7 mouse cellular contexts compared by ENCODE assay signal in the genomic region with DNA sequence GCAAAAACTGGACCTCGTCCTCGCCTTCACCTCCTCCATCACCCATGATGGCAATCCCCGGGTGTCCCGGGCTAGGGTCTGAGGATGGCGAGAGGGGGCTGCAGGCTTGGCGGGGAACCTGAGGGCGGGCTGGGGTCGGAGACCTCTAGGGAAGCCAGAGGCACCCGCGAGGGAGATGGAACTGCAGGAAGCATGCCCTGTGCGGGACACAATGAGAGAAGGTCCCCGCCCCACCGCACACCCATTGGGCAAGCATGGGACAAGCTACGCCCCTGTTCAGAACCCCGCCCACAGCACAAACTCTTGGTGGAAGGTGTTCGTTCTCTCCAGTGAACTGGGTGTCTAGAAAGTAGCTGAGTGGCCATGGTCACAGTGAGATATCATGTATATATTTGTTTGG. TPM values are rescaled to one million over a fixed set of nuclear protein-coding genes. Genes with fewer than 3 reads are reported as not detected.
A peak's percentile ranks its signal among the peaks of the same experiment; 100 is the strongest.
DNase-seq lines count a peak whose midpoint lies in the region; ATAC-seq and TF ChIP-seq lines count a peak whose summit lies in the region.

A gene (minus strand): TSS at position 210 of the 400 bp plus-strand sequence.

- no peak for TF ChIP-seq CTCF in liver, adult 2 months (IDR thresholded peaks at IDR 0.05; ENCODE audit: low read depth, low read length)

- peaks cover 7 to 18% of the 10 kb centered on the region in 2 experiments for H3K4me1 ChIP-seq in ES-E14 (ENCODE audit: control insufficient read depth in 2 of 2, insufficient read depth in 2 of 2, low read length in 2 of 2, poor library complexity in 1 of 2)
- H3K4me1 ChIP-seq in forebrain, embryonic 14.5 days (ENCODE audit: control insufficient read depth, insufficient read depth, low read length): peaks cover 5% of the 10 kb centered on the region; the same call in 1 of the 2 replicates
- H3K4me1 ChIP-seq in hindbrain, embryonic 15.5 days (replicated peaks): no peaks in the 10 kb centered on the region
- H3K4me1 ChIP-seq in liver, adult 2 months (ENCODE audit: control insufficient read depth, insufficient read depth, low read length): peaks cover 4% of the 10 kb centered on the region; the same call in 1 of the 2 replicates

- peak; percentile 87 for DNase-seq in ES-E14 (ENCODE audit: low read depth, low spot score)
- DNase-seq in adrenal gland, postnatal 10 days: peak; percentile 76
- DNase-seq in forebrain, embryonic 14.5 days (ENCODE audit: low spot score): peak; percentile 75
- peak; percentile 10 for DNase-seq in liver, adult 2 months (ENCODE audit: extremely low read depth, low read depth, low spot score)
- peak; percentile 19 to 22 for DNase-seq in monocyte, adult 2 months (ENCODE audit: low read depth in 1 of 2, low spot score in 2 of 2)
- peak; percentile 56 to 74 for DNase-seq in thymus, postnatal 36 days

- WGBS in forebrain, embryonic 14.5 days: 1% methylated on average over 16 of the region's 16 CpGs
- WGBS in hindbrain, embryonic 15.5 days: under 1% methylated on average over 16 of the region's 16 CpGs
- 4% methylated on average over 16 of the region's 16 CpGs for WGBS in liver, adult 2 months

- no peaks in the 10 kb centered on the region for H3K9me3 ChIP-seq in ES-E14 (ENCODE audit: control insufficient read depth, insufficient read depth, low read depth, low read length)
- no peaks in the 10 kb centered on the region for H3K9me3 ChIP-seq in forebrain, embryonic 14.5 days (replicated peaks; ENCODE audit: control insufficient read depth, low read length)
- no peaks in the 10 kb centered on the region for H3K9me3 ChIP-seq in hindbrain, embryonic 15.5 days

- peak; percentile 80 for ATAC-seq in forebrain, embryonic 14.5 days
- no peak for ATAC-seq in hindbrain, embryonic 15.5 days (ENCODE audit: low FRiP score, low read depth)

- TF ChIP-seq POLR2A in liver, adult 2 months (IDR thresholded peaks at IDR 0.05; ENCODE audit: extremely low read depth, insufficient read depth, low read length): no peak

- peak within 1 kb of the TSS; percentile 28; the same call in 1 of the 2 replicates for H3K27ac ChIP-seq in ES-E14 (ENCODE audit: insufficient read depth, low read depth, low read length, poor library complexity, severe bottlenecking)
- no peak within 1 kb of the TSS for H3K27ac ChIP-seq in forebrain, embryonic 14.5 days (ENCODE audit: low read depth, low read length)
- H3K27ac ChIP-seq in hindbrain, embryonic 15.5 days (replicated peaks): no peak within 1 kb of the TSS
- H3K27ac ChIP-seq in liver, adult 2 months (replicated peaks; ENCODE audit: insufficient read depth, low read depth, low read length): no peak within 1 kb of the TSS

- H3K4me3 ChIP-seq in ES-E14 (ENCODE audit: insufficient read depth in 1 of 2, low read depth in 1 of 2, low read length in 2 of 2, poor library complexity in 1 of 2, severe bottlenecking in 1 of 2): peak within 1 kb of the TSS; percentile 65 to 90
- H3K4me3 ChIP-seq in forebrain, embryonic 14.5 days (ENCODE audit: low read depth, low read length): peak within 1 kb of the TSS; percentile 23
- peak within 1 kb of the TSS; percentile 26 for H3K4me3 ChIP-seq in hindbrain, embryonic 15.5 days
- H3K4me3 ChIP-seq in liver, adult 2 months (ENCODE audit: insufficient read depth, low read depth, low read length): no peak within 1 kb of the TSS

- H3K79me2 ChIP-seq in liver, adult 2 months (ENCODE audit: control insufficient read depth, insufficient read depth, low read length): no peaks in the 10 kb centered on the region

- H3K27me3 ChIP-seq in forebrain, embryonic 14.5 days (replicated peaks; ENCODE audit: control insufficient read depth, insufficient read depth, low read length): no peaks in the 10 kb centered on the region
- peaks cover 3% of the 10 kb centered on the region; the same call in 1 of the 2 replicates for H3K27me3 ChIP-seq in hindbrain, embryonic 15.5 days
- 0 out of 2 replicates have a peak, but pooled peaks cover 7% of the 10 kb centered on the region for H3K27me3 ChIP-seq in liver, adult 2 months (ENCODE audit: control insufficient read depth, insufficient read depth, low read length)

- no peaks in the 10 kb centered on the region for H3K36me3 ChIP-seq in ES-E14 (ENCODE audit: control insufficient read depth, insufficient read depth, low read length, poor library complexity, severe bottlenecking)
- no peaks in the 10 kb centered on the region for H3K36me3 ChIP-seq in forebrain, embryonic 14.5 days (ENCODE audit: control insufficient read depth, insufficient read depth, low read length)
- no peaks in the 10 kb centered on the region for H3K36me3 ChIP-seq in hindbrain, embryonic 15.5 days
- no peaks in the 10 kb centered on the region for H3K36me3 ChIP-seq in liver, adult 2 months (ENCODE audit: control insufficient read depth, insufficient read depth, low read length)

- H3K4me2 ChIP-seq in forebrain, embryonic 14.5 days (ENCODE audit: low read length): peak within 1 kb of the TSS; percentile 50
- H3K4me2 ChIP-seq in hindbrain, embryonic 15.5 days: peak within 1 kb of the TSS; percentile 53

- H3K9ac ChIP-seq in ES-E14 (ENCODE audit: insufficient read depth, low read depth, low read length, poor library complexity, severe bottlenecking): peak within 1 kb of the TSS; percentile 63; the same call in 1 of the 2 replicates
- H3K9ac ChIP-seq in forebrain, embryonic 14.5 days (ENCODE audit: low read length): peak within 1 kb of the TSS; percentile 49; the same call in 1 of the 2 replicates
- H3K9ac ChIP-seq in hindbrain, embryonic 15.5 days: no peak within 1 kb of the TSS
- no peak within 1 kb of the TSS for H3K9ac ChIP-seq in liver, adult 2 months (ENCODE audit: low read depth, low read length)

- in situ Hi-C loops in ES-E14 (cut with MboI; ENCODE audit: low sequenced_read_pairs in 2 of 2, unreplicated experiment in 2 of 2): no loop called here

TF ChIP-seq in ES-E14, 5 proteins besides CTCF, POLR2A, EP300 and RAD21:
- TF ChIP-seq ZC3H11A (IDR thresholded peaks at IDR 0.05; ENCODE audit: borderline replicate concordance, low read depth, low read length) (no peak), MAFK (IDR thresholded peaks at IDR 0.05; ENCODE audit: insufficient read depth, low read depth, low read length) (no peak), ZNF384 (IDR thresholded peaks at IDR 0.05; ENCODE audit: low read depth, low read length) (no peak), CHD2 (IDR thresholded peaks at IDR 0.05; ENCODE audit: low read depth, low read length) (no peak), HCFC1 (IDR thresholded peaks at IDR 0.05; ENCODE audit: borderline replicate concordance, insufficient read depth, low read length) (no peak)

RNA-seq across cellular contexts. Expression of the gene that starts here (rescaled TPM):
- total RNA-seq in ES-E14 (2012; rRNA removed): 5.1 and 8.5 TPM in 2 replicates
- total RNA-seq in adrenal gland, postnatal 10 days (2021): 10 to 100 TPM; 11.2 to 44.9 TPM
- polyA plus RNA-seq in forebrain, embryonic 14.5 days (2014; fragmentation: Nextera tagmentation; extraction: Ambion mirVana): 5.0 and 6.2 TPM in 2 replicates
- polyA plus RNA-seq in hindbrain, embryonic 15.5 days (2015; fragmentation: Nextera tagmentation; extraction: Ambion mirVana): 8.6 and 10.3 TPM in 2 replicates
- total RNA-seq in liver, adult 2 months (2014; rRNA removed): 0.07 and 0.46 TPM in 2 replicates
- 0.01 TPM in 2 replicates for polyA plus RNA-seq in liver, adult 2 months (2012; rRNA removed)

Comparison
In these comparisons a context has a peak if more than half of its experiments do, and no peak if none do; other contexts are left out.
1. Peak in DNase-seq in liver, adult 2 months; RNA of the gene not detected or under 1 TPM.
2. DNase-seq: peak in every context shown above with its lines; median percentile 87 in ES-E14; 76 in adrenal gland, postnatal 10 days; 75 in forebrain, embryonic 14.5 days; 65 in thymus, postnatal 36 days; 20 in monocyte, adult 2 months; 10 in liver, adult 2 months.
3. H3K9ac ChIP-seq: peak in ES-E14 (single experiment) and forebrain, embryonic 14.5 days (single experiment); none in hindbrain, embryonic 15.5 days (single experiment) and liver, adult 2 months (single experiment).